Mouse (Mus musculus): ENCODE measurements around the gene Adar. TPM values are rescaled to one million over a fixed set of nuclear protein-coding genes. Genes with fewer than 3 reads are reported as not detected.
"Not testable (repeated sequence)": the region's sequence is repeated elsewhere in the genome, so short reads cannot be mapped to it uniquely, and the experiment has no call there.

Adar gene
- total RNA-seq, 4 experiments from 2014 or later, result 38.7 to 57.6 (median 46.9) TPM

DNA sequence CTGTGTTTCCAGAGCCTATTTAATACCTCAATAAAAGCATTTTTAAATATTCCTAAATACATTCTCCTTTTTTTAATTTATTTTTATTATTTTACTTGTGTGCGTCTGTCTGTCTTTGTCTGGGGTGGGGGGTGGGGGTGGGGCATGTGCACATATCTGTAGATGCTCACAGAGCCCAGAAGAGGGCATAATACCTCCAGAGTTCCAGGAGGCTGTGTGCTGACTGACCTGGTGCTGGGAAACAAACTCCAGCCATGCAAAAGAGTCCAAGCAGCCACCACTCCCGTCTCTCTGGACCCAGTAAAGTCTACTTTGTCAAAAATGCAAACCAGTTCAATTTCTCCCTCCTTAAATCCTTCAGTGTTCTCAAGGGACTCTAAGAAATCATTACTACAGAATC, 79.8 kb downstream of the Adar start:
- DNase-seq, result no peak

- no peak for DNase-seq
These were observed 80.9 kb downstream of the Adar start for GRCm38 (mm10) chr3:89795746-89796145.

DNA sequence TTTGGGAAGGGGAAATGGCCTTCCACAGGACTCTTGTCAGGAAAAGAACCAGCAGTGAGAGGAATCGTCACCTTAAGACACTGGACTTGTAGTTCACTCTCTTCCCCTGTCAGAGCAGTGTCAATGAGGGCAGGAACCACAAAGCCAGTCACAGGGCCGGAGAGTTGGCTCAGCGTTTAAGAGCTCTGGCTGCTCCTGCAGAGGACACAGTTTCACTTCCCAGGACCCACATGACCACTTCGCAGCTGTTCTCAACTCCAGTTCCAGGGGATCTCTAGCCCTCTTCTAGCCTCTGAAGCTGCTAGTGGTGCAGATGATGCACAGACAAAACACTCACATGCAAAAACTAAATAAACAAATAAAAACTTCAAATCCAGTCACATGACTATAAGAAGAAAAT, 81.5 kb downstream of the Adar start:
- no peak for DNase-seq

DNA sequence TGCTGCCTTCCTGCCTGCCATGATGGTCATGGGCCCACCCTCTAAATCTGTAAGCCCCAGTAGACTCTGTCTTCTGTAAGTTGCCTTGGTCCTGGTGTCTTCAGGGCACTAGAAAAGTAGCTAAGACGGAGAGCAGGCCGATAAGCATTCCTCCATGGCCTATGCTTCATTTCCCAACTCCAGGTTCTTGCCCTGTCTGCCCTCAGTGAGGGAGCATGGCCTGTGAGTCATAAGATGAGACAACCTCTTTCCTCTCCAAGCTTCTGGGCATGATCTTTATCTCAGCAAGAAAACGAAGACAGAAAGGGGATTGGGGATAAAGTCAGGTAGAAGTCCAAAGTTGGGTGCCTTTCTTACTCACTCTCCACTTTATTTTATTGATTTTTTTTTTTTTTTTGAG, 83.7 kb downstream of the Adar start:
- DNase-seq, result no peak

- DNase-seq, result no peak
These were observed 84.7 kb downstream of the Adar start for GRCm38 (mm10) chr3:89799476-89799875.

DNA sequence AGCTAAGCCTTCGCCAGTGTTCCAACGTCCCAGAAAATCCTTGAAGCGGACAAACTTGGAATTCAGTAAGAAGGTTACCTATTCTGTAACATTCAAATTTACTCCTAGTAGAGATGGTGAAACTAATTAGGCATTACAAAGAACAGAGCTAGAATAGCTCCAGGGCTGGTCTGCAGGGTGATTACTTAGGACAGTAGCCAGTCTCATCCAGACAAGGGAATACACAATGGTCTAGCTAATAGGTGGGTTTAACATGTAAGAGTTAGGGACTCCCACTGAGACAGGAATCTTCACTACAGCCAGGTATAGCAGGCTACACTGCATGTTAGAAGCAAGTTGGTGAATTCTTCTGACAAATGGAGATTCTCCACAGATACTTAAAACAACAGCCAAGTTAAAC, 85.3 kb downstream of the Adar start:
- not testable (repeated sequence) for DNase-seq

DNA sequence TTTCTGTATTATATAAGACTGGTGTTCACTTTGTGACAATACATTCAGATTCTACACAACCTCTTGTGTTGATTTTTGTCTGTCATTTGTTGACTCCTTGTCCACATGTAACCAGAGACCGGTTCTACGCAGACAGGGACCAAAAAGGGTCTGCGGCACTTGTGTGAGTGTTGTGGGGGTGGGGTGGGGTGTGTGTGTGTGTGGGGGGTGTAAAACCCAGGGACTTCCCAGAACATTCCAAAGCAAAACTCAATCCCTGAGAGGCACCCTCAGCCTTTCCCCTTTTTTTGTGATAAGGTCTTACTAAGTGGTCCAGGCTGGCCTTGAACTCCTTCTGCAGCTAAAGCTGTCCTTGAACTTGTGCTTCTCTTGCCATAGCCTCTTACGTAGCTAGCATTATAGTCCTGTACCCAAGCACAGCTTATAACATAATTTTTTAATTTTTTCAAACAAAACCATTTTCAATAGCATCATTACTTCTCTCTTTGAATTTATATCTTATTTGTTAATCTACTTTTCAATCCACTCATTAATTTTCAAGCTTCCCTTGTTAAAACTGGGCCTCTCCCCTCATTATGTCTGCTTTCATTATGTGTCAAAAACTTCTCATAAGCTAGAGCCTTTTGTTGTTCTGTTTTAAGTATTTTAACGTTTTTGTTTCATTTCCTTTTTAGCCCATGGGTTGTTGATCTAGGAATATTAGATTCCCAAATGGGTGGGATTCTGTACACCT, 86.1 kb downstream of the Adar start:
- no peak for DNase-seq

GRCm38 (mm10) chr3:89801507-89801847, 86.7 kb downstream of the Adar start:
- DNase-seq, result no peak

GRCm38 (mm10) chr3:89802876-89803275, 88.1 kb downstream of the Adar start:
- no peak for DNase-seq

Other genes with a start within 250 kb of the Adar start
- gene Kcnn3, start 194.9 kb upstream of the Adar start, total RNA-seq (2022), result 1 to 10 TPM; 3.8 to 6.6 (median 5.2) TPM
- 1 to 10 TPM; 4.9 to 7.5 (median 5.6) TPM for gene Chrnb2, start 49.6 kb downstream of the Adar start, total RNA-seq (2022)
- 10 to 100 TPM; 65.6 to 74.6 (median 72.5) TPM for gene Ube2q1, start 58.6 kb downstream of the Adar start, total RNA-seq (2022)
- gene She, start 116.3 kb downstream of the Adar start, total RNA-seq (2022), result 10 to 100 TPM in 2 of 4 experiments, 1 to 10 TPM in 2; 5.6 to 11.6 (median 10.1) TPM
- gene Il6ra, start 198.2 kb downstream of the Adar start, total RNA-seq (2022), result 10 to 100 TPM in 2 of 4 experiments, 1 to 10 TPM in 2; 6.7 to 13.4 (median 10.1) TPM
- gene Atp8b2, start 248.5 kb downstream of the Adar start, total RNA-seq (2022), result 10 to 100 TPM; 31.6 to 63.7 (median 46.1) TPM

All from adrenal gland, adult 8-10 months (tissue).